Mouse (Mus musculus) stomach, postnatal 0 days (tissue): ENCODE data around the gene Lrrc15.

ENCODE experiments used
- CTCF ChIP-seq: IDR thresholded peaks from 2 replicates; pipeline ENCODE4 v1.5.1; 2016; ENCODE audit warnings: antibody characterized with exemption, low read depth, mild to moderate bottlenecking, moderate library complexity
- EP300 ChIP-seq: optimal IDR thresholded peaks from 2 replicates; pipeline ENCODE3; 2016; ENCODE audit warnings: antibody characterized with exemption

GRCm38 (mm10) chr16:30295106-30295505, 12.1 kb upstream of the Lrrc15 start:
- no peak for TF ChIP-seq CTCF
- TF ChIP-seq EP300, result no peak
